Mouse (Mus musculus): ENCODE measurements around the gene Mad2l2. TPM values are rescaled to one million over a fixed set of nuclear protein-coding genes. Genes with fewer than 3 reads are reported as not detected.

The Mad2l2 gene
- polyA plus RNA-seq, 1 experiment: 35.6 TPM

DNA sequence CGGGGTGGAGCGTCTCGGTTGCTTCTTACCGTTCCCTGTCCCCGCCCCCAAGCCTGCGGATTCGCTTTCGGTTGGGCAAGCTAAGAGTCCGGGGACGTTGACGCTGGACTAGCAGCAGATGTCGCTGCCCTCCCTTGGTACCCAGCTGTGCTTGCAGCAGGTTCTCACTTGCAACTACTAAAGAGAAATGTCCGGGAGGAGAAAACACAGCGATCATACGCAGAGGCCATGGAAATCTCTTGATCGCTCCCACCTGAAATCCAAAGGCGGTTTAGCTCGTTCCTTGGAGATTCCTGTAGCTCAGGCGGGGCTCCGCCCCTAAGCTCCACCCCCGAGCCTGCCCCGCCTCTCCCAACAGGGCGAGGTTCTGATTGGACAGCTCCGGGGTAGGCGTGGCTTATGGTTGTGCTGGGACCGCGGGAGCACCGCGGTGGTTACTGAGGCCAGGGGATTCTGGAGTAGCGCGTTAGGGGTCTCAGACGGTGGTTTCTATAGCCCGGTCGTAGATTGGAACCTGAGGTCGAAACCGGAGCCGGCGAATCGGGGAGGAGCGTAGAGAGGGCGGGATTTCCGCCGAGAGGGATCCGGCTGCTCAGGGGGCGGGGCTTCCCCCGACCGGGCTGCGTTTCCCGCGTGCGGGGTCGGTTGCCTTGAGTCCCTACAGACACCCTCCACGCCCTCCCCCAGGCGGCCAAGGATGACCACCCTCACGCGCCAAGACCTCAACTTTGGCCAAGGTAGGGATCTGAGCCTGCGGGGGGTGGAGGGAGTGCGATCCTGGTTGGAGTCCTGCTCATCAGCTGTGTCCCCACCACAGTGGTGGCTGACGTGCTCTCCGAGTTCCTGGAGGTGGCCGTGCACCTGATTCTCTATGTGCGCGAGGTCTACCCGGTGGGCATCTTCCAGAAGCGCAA, 10.2 kb downstream of the Mad2l2 start:
- Histone ChIP-seq H3K4me3 (replicated peaks) (peak overlapping the region; percentile 100), H3K36me3 (replicated peaks; ENCODE audit: low read length) (peaks cover 29% of the 10 kb centered on the region), H3K27me3 (replicated peaks) (peaks cover 20% of the 10 kb centered on the region), H3K4me1 (peaks cover 46% of the 10 kb centered on the region), H3K9me3 (no peaks in the 10 kb centered on the region)
- TF ChIP-seq FLI1 (IDR thresholded peaks at IDR 0.05; ENCODE audit: low read length) (no peak), GATA1 (IDR thresholded peaks at IDR 0.05; ENCODE audit: borderline replicate concordance, low read length) (no peak)

DNA sequence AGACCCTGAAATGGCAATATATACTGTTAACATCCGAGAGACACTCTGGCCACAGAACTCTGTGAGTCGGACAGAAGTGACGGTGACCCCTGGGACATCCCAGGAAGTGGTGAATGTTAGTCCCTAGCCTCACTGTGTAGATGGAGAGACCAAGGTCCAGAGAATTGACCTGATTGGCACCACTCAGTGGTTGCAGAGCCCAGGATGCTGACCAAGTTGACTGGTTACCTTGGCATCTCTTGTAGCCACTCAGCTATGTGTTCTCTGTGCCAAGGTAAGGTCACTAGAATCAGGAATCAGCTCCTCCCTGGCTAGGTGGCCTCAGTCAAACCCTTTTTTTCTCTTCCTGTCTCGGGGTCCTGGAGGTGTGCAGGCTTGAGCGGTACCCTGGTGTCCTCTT, 13.5 kb downstream of the Mad2l2 start:
- no peak overlapping the region for H3K4me3 ChIP-seq (replicated peaks)
- H3K36me3 ChIP-seq (replicated peaks; ENCODE audit: low read length): peaks cover 62% of the 10 kb centered on the region
- no peaks in the 10 kb centered on the region for H3K9me3 ChIP-seq
- TF ChIP-seq FLI1 (IDR thresholded peaks at IDR 0.05; ENCODE audit: low read length) (no peak), GATA1 (IDR thresholded peaks at IDR 0.05; ENCODE audit: borderline replicate concordance, low read length) (no peak)
- peaks cover 1% of the 10 kb centered on the region for H3K27me3 ChIP-seq (replicated peaks)
- peaks cover 55% of the 10 kb centered on the region for H3K4me1 ChIP-seq

DNA sequence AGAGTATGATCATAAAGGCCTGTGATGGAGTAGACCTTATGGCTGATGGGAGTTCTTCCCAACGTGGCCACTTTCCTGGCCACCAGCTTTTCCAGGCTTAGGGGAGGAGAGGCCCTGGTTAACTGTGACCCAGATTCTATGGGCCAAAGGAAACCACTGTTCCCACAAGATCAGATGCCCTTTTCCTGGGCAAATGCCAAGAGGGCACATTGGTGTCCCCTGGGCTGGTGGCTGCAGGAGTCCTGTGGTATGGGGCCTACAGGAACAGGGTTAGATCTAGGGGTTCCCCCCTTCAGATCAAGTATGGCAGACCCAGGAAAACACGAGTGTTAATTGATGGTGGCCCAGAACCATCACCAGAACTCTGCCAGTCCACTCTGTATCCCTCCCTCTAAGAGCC, 17.5 kb downstream of the Mad2l2 start:
- TF ChIP-seq FLI1 (IDR thresholded peaks at IDR 0.05; ENCODE audit: low read length) (no peak), GATA1 (IDR thresholded peaks at IDR 0.05; ENCODE audit: borderline replicate concordance, low read length) (no peak)
- peaks cover 77% of the 10 kb centered on the region for H3K36me3 ChIP-seq (replicated peaks; ENCODE audit: low read length)
- H3K27me3 ChIP-seq (replicated peaks): no peaks in the 10 kb centered on the region
- H3K4me3 ChIP-seq (replicated peaks): no peak overlapping the region
- H3K4me1 ChIP-seq: peaks cover 67% of the 10 kb centered on the region
- H3K9me3 ChIP-seq: no peaks in the 10 kb centered on the region

DNA sequence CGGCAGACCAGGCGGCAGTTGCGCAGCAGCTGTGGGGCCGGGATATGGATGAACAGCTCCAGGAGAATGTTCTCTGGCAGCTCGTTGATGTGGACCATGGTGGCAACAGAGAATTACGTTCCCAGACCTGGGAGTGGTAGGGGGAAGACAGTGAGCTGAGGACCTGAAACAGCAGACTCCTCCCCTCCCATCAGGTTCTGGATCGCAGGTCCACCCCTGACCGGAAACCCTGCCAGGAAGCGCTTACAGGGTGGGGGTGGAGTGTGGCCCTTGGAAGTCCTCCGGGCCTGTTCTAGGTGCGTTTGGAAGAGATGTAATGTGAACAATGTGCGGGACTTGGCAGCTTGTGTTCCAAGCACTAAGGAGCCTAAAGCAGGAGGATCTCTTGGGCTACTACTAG, 19.4 kb downstream of the Mad2l2 start:
- Histone ChIP-seq H3K4me1 (peaks cover 61% of the 10 kb centered on the region), H3K9me3 (no peaks in the 10 kb centered on the region), H3K27me3 (replicated peaks) (no peaks in the 10 kb centered on the region), H3K36me3 (replicated peaks; ENCODE audit: low read length) (peaks cover 76% of the 10 kb centered on the region), H3K4me3 (replicated peaks) (no peak overlapping the region)
- TF ChIP-seq GATA1 (IDR thresholded peaks at IDR 0.05; ENCODE audit: borderline replicate concordance, low read length) (no peak), FLI1 (IDR thresholded peaks at IDR 0.05; ENCODE audit: low read length) (no peak)

DNA sequence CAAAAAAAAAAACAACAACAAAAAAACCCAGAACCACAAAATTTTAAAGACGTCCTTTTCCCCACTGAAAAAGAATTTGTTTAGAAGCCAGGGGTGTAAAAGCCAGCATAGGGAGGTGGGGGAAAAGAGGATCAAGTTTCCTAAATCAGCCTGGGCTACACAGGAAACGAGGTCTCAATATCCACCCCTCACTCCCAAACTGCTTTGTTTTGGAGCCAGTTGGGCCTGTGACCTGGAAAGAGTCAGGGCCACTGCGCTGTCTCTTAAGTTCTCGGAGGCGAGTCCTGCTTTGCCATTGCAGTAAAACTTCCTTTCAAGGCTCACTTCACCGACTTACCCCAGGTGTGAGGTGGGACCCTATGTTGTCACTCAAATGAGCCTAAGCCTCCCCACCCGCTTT, 20.1 kb downstream of the Mad2l2 start:
- Histone ChIP-seq H3K4me1 (peaks cover 63% of the 10 kb centered on the region), H3K36me3 (replicated peaks; ENCODE audit: low read length) (peaks cover 76% of the 10 kb centered on the region), H3K27me3 (replicated peaks) (no peaks in the 10 kb centered on the region), H3K9me3 (no peaks in the 10 kb centered on the region), H3K4me3 (replicated peaks) (peak overlapping the region; percentile 82)
- TF ChIP-seq FLI1 (IDR thresholded peaks at IDR 0.05; ENCODE audit: low read length) (no peak), GATA1 (IDR thresholded peaks at IDR 0.05; ENCODE audit: borderline replicate concordance, low read length) (no peak)

DNA sequence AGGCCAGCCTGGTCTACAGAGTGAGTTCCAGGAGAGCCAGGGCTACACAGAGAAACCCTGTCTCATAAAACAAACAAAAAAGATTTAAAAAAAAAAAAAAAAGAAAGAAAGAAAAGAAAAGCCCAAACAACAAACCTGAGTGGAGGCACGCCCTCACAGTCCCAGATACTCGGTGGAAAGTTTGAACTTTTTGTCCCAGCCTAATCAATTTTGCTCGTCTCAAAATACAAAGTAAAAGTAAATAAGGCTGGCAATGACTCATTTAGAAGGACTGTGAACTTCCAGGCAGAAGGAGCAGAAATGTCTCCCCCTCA, 20.7 kb downstream of the Mad2l2 start:
- peaks cover 61% of the 10 kb centered on the region for H3K4me1 ChIP-seq
- TF ChIP-seq GATA1 (IDR thresholded peaks at IDR 0.05; ENCODE audit: borderline replicate concordance, low read length) (no peak), FLI1 (IDR thresholded peaks at IDR 0.05; ENCODE audit: low read length) (no peak)
- H3K9me3 ChIP-seq: no peaks in the 10 kb centered on the region
- no peaks in the 10 kb centered on the region for H3K27me3 ChIP-seq (replicated peaks)
- peak overlapping the region; percentile 96 for H3K4me3 ChIP-seq (replicated peaks)
- H3K36me3 ChIP-seq (replicated peaks; ENCODE audit: low read length): peaks cover 76% of the 10 kb centered on the region

DNA sequence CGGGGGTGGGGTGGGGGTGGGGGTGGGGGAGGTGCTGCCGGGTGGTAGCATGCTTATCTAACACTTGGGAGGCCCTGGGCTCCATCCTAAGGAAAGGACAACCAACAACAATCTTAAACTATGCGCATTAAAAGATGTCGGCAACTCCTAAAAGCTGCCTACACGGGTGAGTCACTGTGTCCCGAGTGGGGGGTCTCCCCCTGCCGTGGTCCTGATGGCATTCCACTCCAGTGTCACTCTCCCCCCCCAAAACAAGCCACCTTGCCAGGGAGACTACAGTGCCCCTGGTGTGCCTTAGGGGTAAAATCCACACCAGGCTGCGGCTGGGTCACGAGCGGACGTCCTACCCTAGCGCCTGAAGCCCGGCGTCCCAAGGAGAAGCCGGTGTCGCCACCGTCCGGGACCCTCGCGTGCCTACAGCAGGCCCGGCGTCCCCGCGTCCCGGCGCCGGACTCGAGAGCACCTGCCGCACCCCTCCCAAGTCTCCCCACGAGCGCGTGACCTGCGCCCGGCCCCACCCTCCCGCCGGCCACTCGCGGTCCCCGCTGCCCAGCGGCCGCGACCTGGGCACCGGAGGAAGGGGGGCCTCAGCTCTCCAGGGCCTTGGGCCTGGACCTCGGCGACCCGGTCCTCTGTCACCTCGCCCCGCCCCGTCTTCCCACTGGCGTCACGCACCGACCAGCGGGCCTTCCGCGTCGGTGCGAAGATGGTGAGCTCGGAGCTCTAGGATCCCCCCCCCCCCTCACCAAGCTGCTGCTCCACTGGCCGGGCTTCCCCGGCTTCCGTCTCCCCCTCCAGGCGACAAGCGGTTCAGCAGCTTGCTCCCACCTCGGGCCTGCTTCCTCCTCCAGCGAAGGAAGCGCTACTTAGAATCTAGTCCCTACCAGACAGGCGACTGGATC, 21.3 kb downstream of the Mad2l2 start, which contains the start of gene Fbxo6:
Fbxo6 (minus strand) TSS at position 874 of the 902 bp plus-strand sequence.
- Histone ChIP-seq H3K9me3 (no peaks in the 10 kb centered on the region), H3K4me3 (replicated peaks) (peak within 1 kb of the TSS; percentile 96), H3K27me3 (replicated peaks) (no peaks in the 10 kb centered on the region), H3K4me1 (peaks cover 64% of the 10 kb centered on the region), H3K36me3 (replicated peaks; ENCODE audit: low read length) (peaks cover 76% of the 10 kb centered on the region)
- TF ChIP-seq GATA1 (IDR thresholded peaks at IDR 0.05; ENCODE audit: borderline replicate concordance, low read length) (no peak), FLI1 (IDR thresholded peaks at IDR 0.05; ENCODE audit: low read length) (no peak)

DNA sequence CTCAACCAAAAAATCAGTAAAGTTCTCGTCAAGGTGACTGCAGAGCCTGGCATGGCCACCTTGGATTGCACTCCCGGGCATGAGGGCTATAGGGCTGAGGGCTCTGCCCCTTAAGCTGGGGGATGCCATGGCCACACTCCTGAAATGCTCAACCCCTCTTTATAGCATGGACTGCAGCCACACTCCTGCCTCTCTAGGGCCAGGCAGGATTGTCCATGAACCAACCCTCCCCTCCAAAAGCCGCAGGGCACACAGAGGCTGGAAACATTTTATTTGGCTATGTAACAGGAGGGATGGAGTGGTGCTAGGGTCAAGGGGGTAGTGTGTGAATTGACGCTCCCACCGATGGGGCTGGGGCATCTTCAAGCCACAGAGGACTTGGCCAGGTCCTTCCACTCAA, 22.4 kb downstream of the Mad2l2 start:
- H3K9me3 ChIP-seq: no peaks in the 10 kb centered on the region
- peaks cover 73% of the 10 kb centered on the region for H3K36me3 ChIP-seq (replicated peaks; ENCODE audit: low read length)
- peaks cover 65% of the 10 kb centered on the region for H3K4me1 ChIP-seq
- H3K4me3 ChIP-seq (replicated peaks): peak overlapping the region; percentile 31
- peaks cover 2% of the 10 kb centered on the region for H3K27me3 ChIP-seq (replicated peaks)
- TF ChIP-seq GATA1 (IDR thresholded peaks at IDR 0.05; ENCODE audit: borderline replicate concordance, low read length) (no peak), FLI1 (IDR thresholded peaks at IDR 0.05; ENCODE audit: low read length) (no peak)

DNA sequence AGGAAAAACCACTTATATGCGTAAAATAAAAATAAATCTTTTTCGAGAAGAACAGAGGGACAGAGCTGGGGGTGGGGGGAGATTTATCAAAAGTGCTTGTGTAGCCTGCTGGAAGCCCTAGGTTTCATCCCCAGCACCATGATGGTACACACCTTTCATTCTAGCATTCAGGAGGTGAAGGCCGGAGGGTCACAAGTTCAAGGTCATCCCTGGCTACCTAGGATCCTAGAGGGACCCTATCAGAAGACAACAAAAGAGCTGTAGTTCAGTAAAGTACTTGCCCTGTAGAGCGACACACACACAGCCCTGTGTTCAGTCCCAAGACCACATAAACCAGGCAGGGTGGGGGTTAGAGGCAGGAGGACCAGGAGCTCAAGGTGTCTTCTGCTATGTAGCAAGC, 23.8 kb downstream of the Mad2l2 start:
- H3K36me3 ChIP-seq (replicated peaks; ENCODE audit: low read length): peaks cover 69% of the 10 kb centered on the region
- no peak overlapping the region for H3K4me3 ChIP-seq (replicated peaks)
- no peak for TF ChIP-seq GATA1 (IDR thresholded peaks at IDR 0.05; ENCODE audit: borderline replicate concordance, low read length)
- no peak for TF ChIP-seq FLI1 (IDR thresholded peaks at IDR 0.05; ENCODE audit: low read length)
- H3K27me3 ChIP-seq (replicated peaks): peaks cover 9% of the 10 kb centered on the region
- H3K4me1 ChIP-seq: peaks cover 61% of the 10 kb centered on the region
- no peaks in the 10 kb centered on the region for H3K9me3 ChIP-seq
